Mouse (Mus musculus): Measurements from ENCODE around the gene Sult5a1.

Sult5a1 gene

DNA sequence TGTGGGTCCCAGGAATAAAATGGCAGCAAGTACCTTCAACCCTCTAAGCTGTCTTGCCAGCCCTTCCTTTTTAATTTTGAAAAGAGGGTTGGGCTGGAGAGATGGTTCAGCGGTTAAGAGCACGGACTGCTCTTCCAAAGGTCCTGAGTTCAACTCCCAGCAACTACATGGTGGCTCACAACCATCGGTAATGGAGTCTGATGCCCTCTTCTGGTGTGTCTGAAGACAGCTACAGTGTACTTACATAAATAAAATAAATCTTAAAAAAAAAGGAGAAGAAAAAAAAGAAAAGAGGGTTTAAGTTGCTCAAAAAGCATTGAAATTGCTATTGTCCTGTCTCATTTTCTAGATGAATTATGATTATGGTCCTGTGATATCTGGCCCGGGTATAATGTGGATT is 56.9 kb downstream of the Sult5a1 start:
- DNase-seq (ENCODE audit: low read depth, low spot score) = no peak
- Histone ChIP-seq H3K36me3 (ENCODE audit: control insufficient read depth, insufficient read depth, low read length, poor library complexity, severe bottlenecking) (peaks cover 14% of the 10 kb centered on the region), H3K27me3 (ENCODE audit: control insufficient read depth, insufficient read depth, low read length, poor library complexity, severe bottlenecking) (no peaks in the 10 kb centered on the region)

DNA sequence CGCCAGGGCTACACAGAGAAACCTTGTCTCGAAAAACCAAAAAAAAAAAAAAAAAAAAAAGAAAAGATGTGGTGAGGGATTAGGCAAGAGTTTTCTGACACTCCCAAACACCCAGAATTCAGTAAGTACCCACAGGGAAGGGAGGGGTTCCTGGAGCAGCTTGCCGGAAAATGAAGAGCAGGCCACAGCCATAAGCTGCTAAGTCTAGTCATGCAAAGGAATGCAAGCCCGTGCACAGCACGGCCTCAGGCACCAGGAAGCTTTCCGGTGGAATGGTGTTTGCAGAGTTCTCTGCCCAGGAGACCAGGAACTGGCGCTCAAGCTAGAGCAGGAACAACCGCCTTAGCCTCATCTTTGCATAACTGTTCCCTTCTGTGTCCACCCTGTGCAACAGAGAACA is 57.8 kb downstream of the Sult5a1 start:
- Histone ChIP-seq H3K27me3 (ENCODE audit: control insufficient read depth, insufficient read depth, low read length, poor library complexity, severe bottlenecking) (no peaks in the 10 kb centered on the region), H3K36me3 (ENCODE audit: control insufficient read depth, insufficient read depth, low read length, poor library complexity, severe bottlenecking) (peaks cover 11% of the 10 kb centered on the region)
- DNase-seq (ENCODE audit: low read depth, low spot score) = no peak

DNA sequence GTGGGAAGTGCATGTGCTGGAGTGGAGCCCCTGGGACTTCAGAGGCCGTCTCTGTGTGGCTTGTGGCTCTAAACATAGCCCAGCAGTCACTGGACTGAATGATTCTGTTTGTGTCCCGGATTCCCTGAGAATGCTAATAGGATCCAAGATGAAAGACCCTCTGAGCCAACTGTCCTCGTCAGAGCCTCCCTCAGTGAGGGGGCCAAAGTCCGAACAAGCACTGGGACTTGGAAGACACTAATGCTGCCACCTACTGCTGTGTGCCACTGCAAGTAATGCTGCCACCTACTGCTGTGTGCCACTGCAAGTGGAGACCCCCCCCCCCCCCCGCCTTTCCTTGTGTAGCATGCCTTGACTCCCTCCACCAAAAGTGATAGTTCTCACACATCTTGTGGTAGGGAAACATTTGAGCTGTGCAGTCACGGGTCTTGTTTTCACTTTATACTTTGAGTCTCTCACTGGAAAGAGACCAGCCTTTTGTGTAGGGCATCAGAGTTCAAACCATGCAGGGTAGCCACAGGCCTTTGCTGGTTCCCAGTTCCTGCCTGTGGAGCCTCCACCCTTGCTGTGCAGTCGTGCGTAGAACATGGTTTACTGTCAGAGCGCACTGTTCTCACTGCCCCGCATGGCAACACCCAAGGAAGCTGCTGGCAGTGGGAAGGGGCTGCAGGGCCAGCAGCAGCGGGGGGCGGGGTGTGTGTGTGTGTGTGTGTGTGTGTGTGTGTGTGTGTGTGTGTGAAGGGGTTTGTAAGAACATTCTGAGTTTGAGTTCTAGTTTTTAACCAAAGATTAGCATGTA is 60.1 kb downstream of the Sult5a1 start:
- no peak for DNase-seq (ENCODE audit: low read depth, low spot score)
- Histone ChIP-seq H3K27me3 (ENCODE audit: control insufficient read depth, insufficient read depth, low read length, poor library complexity, severe bottlenecking) (no peaks in the 10 kb centered on the region), H3K36me3 (ENCODE audit: control insufficient read depth, insufficient read depth, low read length, poor library complexity, severe bottlenecking) (peaks cover 1% of the 10 kb centered on the region; the same call in 1 of the 2 replicates)

DNA sequence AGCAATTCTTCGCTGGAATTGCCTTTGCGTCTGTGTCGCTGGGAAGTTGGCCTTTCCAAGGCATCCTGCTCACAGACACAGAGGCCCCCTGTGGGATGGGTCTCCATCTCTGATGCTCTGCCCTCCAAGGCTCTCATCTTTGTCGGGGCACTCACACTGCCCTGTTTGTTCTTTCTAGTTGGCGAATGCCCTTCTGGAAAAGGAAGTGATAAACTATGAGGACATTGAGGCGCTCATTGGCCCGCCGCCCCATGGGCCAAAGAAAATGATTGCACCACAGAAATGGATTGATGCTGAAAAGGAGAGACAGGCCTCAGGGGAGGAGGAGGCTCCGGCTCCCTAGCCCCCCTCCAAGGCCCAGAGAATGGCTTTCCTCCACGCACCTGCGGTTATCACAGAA is 60.9 kb downstream of the Sult5a1 start:
- Histone ChIP-seq H3K27me3 (ENCODE audit: control insufficient read depth, insufficient read depth, low read length, poor library complexity, severe bottlenecking) (no peaks in the 10 kb centered on the region), H3K36me3 (ENCODE audit: control insufficient read depth, insufficient read depth, low read length, poor library complexity, severe bottlenecking) (peaks cover 1% of the 10 kb centered on the region; the same call in 1 of the 2 replicates)
- no peak for DNase-seq (ENCODE audit: low read depth, low spot score)

Measured in splenic B cell, adult 2 months (primary cell).